Mouse (Mus musculus) hindbrain, embryonic 13.5 days (tissue): ENCODE results near the gene Col4a4. TPM values are rescaled to one million over a fixed set of nuclear protein-coding genes. Genes with fewer than 3 reads are reported as not detected.

Experiments
- ATAC-seq: fragments of 200-750 bp; cut with Nextera tagmentation; 2 replicates; pipeline ENCODE4 v1.8.0; 2017; ENCODE audit warnings: moderate TSS enrichment; ENCODE audit not compliant: low FRiP score
- H3K27ac ChIP-seq: fragments of 300-500 bp; sonication (generic); 2 replicates; pipeline ENCODE4 v1.5.1; 2015; ENCODE audit warnings: inconsistent platforms, mild to moderate bottlenecking, moderate library complexity
- H3K27me3 ChIP-seq: fragments of 300-500 bp; sonication (generic); 2 replicates; pipeline ENCODE4 v1.6.1; 2015; ENCODE audit warnings: mild to moderate bottlenecking, inconsistent platforms
- H3K36me3 ChIP-seq: fragments of 300-500 bp; sonication (generic); 2 replicates; pipeline ENCODE4 v1.6.1; 2015; ENCODE audit warnings: mild to moderate bottlenecking, inconsistent platforms
- H3K4me1 ChIP-seq: fragments of 300-500 bp; sonication (generic); replicated peaks from 2 replicates; pipeline ENCODE4 v1.6.1; 2015; ENCODE audit warnings: inconsistent platforms
- H3K4me2 ChIP-seq: fragments of 300-500 bp; sonication (generic); 2 replicates; pipeline ENCODE4 v1.6.1; 2015; ENCODE audit warnings: inconsistent platforms, mild to moderate bottlenecking, moderate library complexity
- H3K4me3 ChIP-seq: fragments of 300-500 bp; sonication (generic); 2 replicates; pipeline ENCODE4 v1.5.1; 2015; ENCODE audit warnings: mild to moderate bottlenecking, inconsistent platforms
- H3K9ac ChIP-seq: fragments of 300-500 bp; sonication (generic); 2 replicates; pipeline ENCODE4 v1.6.1; 2015; ENCODE audit warnings: mild to moderate bottlenecking, inconsistent platforms
- H3K9me3 ChIP-seq: fragments of 300-500 bp; sonication (generic); 2 replicates; pipeline ENCODE4 v1.6.1; 2016; ENCODE audit warnings: inconsistent platforms
- WGBS: fragments of 180-500 bp; shearing (Covaris S2); methylation state at CpG from one replicate; pipeline ENCODE4 v1.1.7; 2015; 5-methylcytosine and 5-hydroxymethylcytosine counted together
- polyA plus RNA-seq: library from polyadenylated mRNA; unstranded; fragments of >200 nt; fragmentation: Nextera tagmentation; extraction: Ambion mirVana; gene quantifications from 2 replicates; pipeline ENCODE4 v1.2.1, GENCODE M21; 2015

Gene Col4a4
- polyA plus RNA-seq, result 0.26 and 0.32 TPM in 2 replicates

DNA sequence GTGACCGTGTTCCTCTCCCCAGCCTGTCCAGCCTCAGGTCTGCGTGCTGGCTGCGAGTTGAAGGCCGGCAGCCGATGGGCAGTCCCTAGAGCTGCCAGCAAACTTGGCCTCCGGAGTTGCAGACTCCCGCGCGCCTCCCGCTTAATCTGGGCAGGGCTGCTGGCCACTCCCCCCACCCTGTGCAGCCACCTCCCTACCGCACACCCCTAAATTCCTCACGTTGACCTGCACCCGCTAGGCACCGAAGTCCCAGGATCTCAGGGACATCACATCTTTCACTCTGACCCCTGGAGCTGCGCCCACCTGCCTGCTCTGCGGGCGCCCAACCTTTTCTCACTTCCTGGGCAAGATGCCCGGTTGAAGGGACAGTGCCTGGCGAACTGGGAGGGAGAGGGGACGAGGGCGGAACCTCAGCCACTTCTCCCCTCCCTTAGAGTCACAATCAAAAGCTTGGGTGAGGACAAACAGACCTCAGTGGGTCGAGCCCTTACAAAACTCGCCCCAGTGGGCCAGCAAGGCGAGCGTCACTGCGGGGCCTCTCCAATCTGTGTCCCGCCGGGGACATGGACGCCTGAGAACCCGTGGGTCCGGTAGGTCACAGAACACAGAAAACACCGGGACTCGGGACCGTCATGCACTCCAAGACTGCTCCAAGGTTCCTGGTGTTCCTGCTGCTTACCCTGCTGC, at the start of gene Col4a4, which contains the start of gene Col4a3:
Gene Col4a4, minus strand, starts transcription at position 137 of the 687 bp plus-strand sequence.
Gene Col4a3, plus strand, starts transcription at position 209 of the 687 bp plus-strand sequence.
- Histone ChIP-seq H3K4me3 (peak within 1 kb of the TSS; percentile 33), H3K9ac (peak within 1 kb of the TSS; percentile 53), H3K4me2 (peak within 1 kb of the TSS; percentile 59), H3K27ac (no peak within 1 kb of the TSS), H3K36me3 (no peaks in the 10 kb centered on the region), H3K9me3 (no peaks in the 10 kb centered on the region), H3K27me3 (peaks cover 29% of the 10 kb centered on the region), H3K4me1 (peaks cover 12% of the 10 kb centered on the region)
- ATAC-seq, result 0 out of 2 replicates have a peak, but pooled peaks have one; percentile 36
- WGBS, result 7% methylated on average over 34 of the region's 34 CpGs

GRCm38 (mm10) chr1:82636321-82636720, 49.7 kb upstream of the Col4a4 start:
- peaks cover 5% of the 10 kb centered on the region; the same call in 1 of the 2 replicates for H3K4me1 ChIP-seq
- WGBS, result 89% methylated on average over 4 of the region's 4 CpGs
- no peaks in the 10 kb centered on the region for H3K36me3 ChIP-seq
- H3K9ac ChIP-seq, result no peak overlapping the region
- H3K9me3 ChIP-seq, result no peaks in the 10 kb centered on the region
- no peak overlapping the region for H3K27ac ChIP-seq
- no peak overlapping the region for H3K4me2 ChIP-seq
- H3K27me3 ChIP-seq, result no peaks in the 10 kb centered on the region
- no peak overlapping the region for H3K4me3 ChIP-seq
- no peak for ATAC-seq

GRCm38 (mm10) chr1:82635254-82635620, 48.6 kb upstream of the Col4a4 start:
- Histone ChIP-seq H3K4me2 (no peak overlapping the region), H3K9me3 (no peaks in the 10 kb centered on the region), H3K4me1 (peaks cover 5% of the 10 kb centered on the region; the same call in 1 of the 2 replicates), H3K9ac (no peak overlapping the region), H3K36me3 (no peaks in the 10 kb centered on the region), H3K4me3 (no peak overlapping the region), H3K27ac (no peak overlapping the region), H3K27me3 (no peaks in the 10 kb centered on the region)
- no peak for ATAC-seq
- WGBS, result 88% methylated on average over 9 of the region's 9 CpGs

DNA sequence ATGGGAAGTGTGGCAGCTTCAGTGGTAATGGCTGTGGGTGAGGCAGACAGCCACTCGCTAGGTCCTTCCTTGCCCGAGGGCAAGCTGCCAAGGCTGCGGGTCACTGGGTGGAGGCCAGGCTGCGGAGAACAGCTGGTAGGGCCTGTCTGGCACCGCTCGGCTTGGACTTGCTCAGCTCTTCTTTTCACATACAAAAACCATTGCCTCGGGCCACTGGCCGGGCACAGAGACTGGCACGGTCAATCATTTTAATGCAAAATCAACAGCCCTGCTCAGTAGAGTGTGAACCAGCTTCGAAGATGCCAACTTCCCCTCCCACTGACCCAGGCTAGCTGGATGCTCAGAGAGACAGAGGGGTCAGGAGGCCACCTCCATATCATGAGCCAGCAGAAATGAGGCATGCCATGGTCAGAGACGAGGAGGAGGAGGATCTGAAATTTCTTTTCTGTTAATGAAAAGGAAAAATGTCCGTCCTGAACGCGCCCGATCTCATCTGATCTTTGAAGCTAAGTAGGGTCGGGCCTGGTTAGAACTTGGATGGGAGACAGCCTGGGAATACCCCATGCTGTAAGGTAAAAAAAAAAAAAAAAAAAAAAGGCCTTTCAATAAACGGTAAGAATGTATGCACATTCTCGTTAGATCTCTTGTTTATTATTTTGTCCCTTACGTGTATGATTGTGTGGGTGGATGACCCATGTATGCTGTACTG, 48.0 kb upstream of the Col4a4 start:
- ATAC-seq, result peak; percentile 89

GRCm38 (mm10) chr1:82631169-82631792, 44.6 kb upstream of the Col4a4 start:
- Histone ChIP-seq H3K27ac (no peak overlapping the region), H3K9ac (no peak overlapping the region), H3K27me3 (no peaks in the 10 kb centered on the region), H3K4me3 (no peak overlapping the region), H3K4me1 (peaks cover 5% of the 10 kb centered on the region; the same call in 1 of the 2 replicates), H3K36me3 (no peaks in the 10 kb centered on the region), H3K4me2 (no peak overlapping the region), H3K9me3 (no peaks in the 10 kb centered on the region)
- no peak for ATAC-seq
- WGBS, result 79% methylated on average over 6 of the region's 6 CpGs

More for the DNA sequence above, 48.0 kb upstream of the Col4a4 start:
- 70% methylated on average over 19 of the region's 19 CpGs for WGBS
- Histone ChIP-seq H3K27me3 (no peaks in the 10 kb centered on the region), H3K9me3 (no peaks in the 10 kb centered on the region), H3K9ac (no peak overlapping the region), H3K27ac (no peak overlapping the region), H3K4me2 (no peak overlapping the region), H3K4me1 (peaks cover 5% of the 10 kb centered on the region; the same call in 1 of the 2 replicates), H3K4me3 (no peak overlapping the region), H3K36me3 (no peaks in the 10 kb centered on the region)

GRCm38 (mm10) chr1:82629495-82629894, 42.8 kb upstream of the Col4a4 start:
- Histone ChIP-seq H3K27ac (no peak overlapping the region), H3K4me2 (no peak overlapping the region), H3K27me3 (no peaks in the 10 kb centered on the region), H3K4me1 (peaks cover 3% of the 10 kb centered on the region; the same call in 1 of the 2 replicates), H3K4me3 (no peak overlapping the region), H3K9ac (no peak overlapping the region), H3K9me3 (no peaks in the 10 kb centered on the region), H3K36me3 (no peaks in the 10 kb centered on the region)
- ATAC-seq, result no peak
- WGBS, result 89% methylated on average over 5 of the region's 5 CpGs

- no peak for ATAC-seq
- H3K4me1 ChIP-seq, result no peaks in the 10 kb centered on the region
- H3K9ac ChIP-seq, result no peak overlapping the region
- no peak overlapping the region for H3K4me3 ChIP-seq
- WGBS, result 93% methylated on average over 4 of the region's 4 CpGs
- no peaks in the 10 kb centered on the region for H3K27me3 ChIP-seq
- H3K36me3 ChIP-seq, result no peaks in the 10 kb centered on the region
- H3K27ac ChIP-seq, result no peak overlapping the region
- no peak overlapping the region for H3K4me2 ChIP-seq
- no peaks in the 10 kb centered on the region for H3K9me3 ChIP-seq
These were observed 41.0 kb upstream of the Col4a4 start for GRCm38 (mm10) chr1:82627652-82628051.

- Histone ChIP-seq H3K9me3 (no peaks in the 10 kb centered on the region), H3K4me2 (no peak overlapping the region), H3K9ac (no peak overlapping the region), H3K27me3 (no peaks in the 10 kb centered on the region), H3K36me3 (no peaks in the 10 kb centered on the region), H3K27ac (no peak overlapping the region), H3K4me3 (no peak overlapping the region), H3K4me1 (no peaks in the 10 kb centered on the region)
- no peak for ATAC-seq
- WGBS, result 82% methylated on average over 2 of the region's 2 CpGs
These were observed 38.8 kb upstream of the Col4a4 start for GRCm38 (mm10) chr1:82625474-82625873.

GRCm38 (mm10) chr1:82624934-82625333, 38.3 kb upstream of the Col4a4 start:
- no peak overlapping the region for H3K4me2 ChIP-seq
- ATAC-seq, result no peak
- WGBS, result 82% methylated on average over 6 of the region's 6 CpGs
- H3K27me3 ChIP-seq, result no peaks in the 10 kb centered on the region
- H3K27ac ChIP-seq, result no peak overlapping the region
- H3K9me3 ChIP-seq, result no peaks in the 10 kb centered on the region
- H3K4me3 ChIP-seq, result no peak overlapping the region
- H3K9ac ChIP-seq, result no peak overlapping the region
- H3K4me1 ChIP-seq, result no peaks in the 10 kb centered on the region
- H3K36me3 ChIP-seq, result no peaks in the 10 kb centered on the region

- H3K36me3 ChIP-seq, result no peaks in the 10 kb centered on the region
- 93% methylated on average over 5 of the region's 5 CpGs for WGBS
- H3K4me1 ChIP-seq, result no peaks in the 10 kb centered on the region
- H3K27ac ChIP-seq, result no peak overlapping the region
- ATAC-seq, result no peak
- no peaks in the 10 kb centered on the region for H3K9me3 ChIP-seq
- no peaks in the 10 kb centered on the region for H3K27me3 ChIP-seq
- no peak overlapping the region for H3K4me3 ChIP-seq
- H3K9ac ChIP-seq, result no peak overlapping the region
- no peak overlapping the region for H3K4me2 ChIP-seq
These were observed 33.3 kb upstream of the Col4a4 start for GRCm38 (mm10) chr1:82619981-82620380.

DNA sequence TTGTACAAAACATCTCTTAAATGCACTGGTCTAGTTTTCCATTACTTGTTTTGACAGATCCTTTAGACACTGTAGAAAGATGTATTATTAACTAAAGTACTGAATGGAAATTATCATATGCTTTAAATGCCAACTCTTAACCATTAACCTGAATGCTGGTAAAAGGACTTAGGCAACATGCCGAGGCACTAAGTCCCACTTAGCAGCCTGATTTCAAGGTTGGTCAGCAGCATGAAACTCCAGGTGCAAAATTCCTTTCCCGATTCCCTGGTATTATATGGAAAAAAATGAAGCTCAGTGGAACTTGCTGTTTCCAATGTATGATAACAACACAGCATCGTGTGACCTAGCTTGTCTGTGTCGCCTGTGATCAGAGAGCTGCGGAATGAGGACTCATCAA, 31.9 kb upstream of the Col4a4 start:
- H3K36me3 ChIP-seq, result no peaks in the 10 kb centered on the region
- ATAC-seq, result no peak
- H3K27me3 ChIP-seq, result no peaks in the 10 kb centered on the region
- H3K27ac ChIP-seq, result no peak overlapping the region
- H3K9ac ChIP-seq, result no peak overlapping the region
- no peaks in the 10 kb centered on the region for H3K9me3 ChIP-seq
- H3K4me1 ChIP-seq, result no peaks in the 10 kb centered on the region
- H3K4me3 ChIP-seq, result no peak overlapping the region
- no peak overlapping the region for H3K4me2 ChIP-seq
- WGBS, result 91% methylated on average over 5 of the region's 5 CpGs

DNA sequence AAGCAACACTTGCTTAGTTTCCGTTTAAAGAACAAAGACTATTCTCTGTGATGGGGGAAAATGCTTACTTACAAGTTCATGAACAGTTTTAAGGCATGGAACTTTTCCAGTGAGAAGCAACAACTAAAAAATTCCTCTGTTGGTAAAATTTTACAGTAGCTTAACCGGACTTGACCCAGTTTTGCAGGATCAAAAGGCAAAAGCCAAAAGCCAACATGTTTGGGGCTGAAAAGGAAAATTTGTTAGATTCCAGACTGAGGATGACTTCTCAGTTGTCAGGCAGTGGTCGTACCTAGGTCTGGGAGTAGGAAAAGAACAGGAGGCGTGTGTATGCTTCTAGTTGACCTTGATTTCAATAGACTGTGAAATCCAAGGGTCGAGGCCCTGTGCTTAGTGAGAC, 31.4 kb upstream of the Col4a4 start:
- no peak for ATAC-seq
- no peaks in the 10 kb centered on the region for H3K4me1 ChIP-seq
- no peak overlapping the region for H3K27ac ChIP-seq
- H3K27me3 ChIP-seq, result no peaks in the 10 kb centered on the region
- 79% methylated on average over 5 of the region's 5 CpGs for WGBS
- no peak overlapping the region for H3K9ac ChIP-seq
- H3K9me3 ChIP-seq, result no peaks in the 10 kb centered on the region
- H3K4me3 ChIP-seq, result no peak overlapping the region
- H3K4me2 ChIP-seq, result no peak overlapping the region
- no peaks in the 10 kb centered on the region for H3K36me3 ChIP-seq
